Mouse (Mus musculus) gastrocnemius, postnatal 4 days (tissue): Measurements from ENCODE around the gene Slx1b. TPM values are rescaled to one million over a fixed set of nuclear protein-coding genes. Genes with fewer than 3 reads are reported as not detected.
A peak's percentile ranks its signal among the peaks of the same experiment; 100 is the strongest.

Experiments
- DNase-seq, 2 experiments: peaks; one replicate each; pipeline ENCODE4 v3.0.0; 2021 to 2022; ENCODE audit warnings: low spot score in 2 of 2, mixed read lengths in 2 of 2
- total RNA-seq, 2 experiments: library from RNA; stranded (reverse); gene quantifications; 2 replicates each; pipeline ENCODE4 v1.2.3; 2021

The Slx1b gene
- total RNA-seq, 2 experiments from 2014 or later, result 7.0 to 7.4 TPM

GRCm38 (mm10) chr7:126676631-126677220 is 18.9 kb downstream of the Slx1b start:
- no peak for DNase-seq

- DNase-seq, result no peak
Measured at GRCm38 (mm10) chr7:126676207-126676606, 19.4 kb downstream of the Slx1b start, which contains the start of gene Sult1a1. TSS of gene Sult1a1 (minus strand) at chr7:126676432.

GRCm38 (mm10) chr7:126675104-126675503 is 20.5 kb downstream of the Slx1b start:
- no peak for DNase-seq

- DNase-seq, result no peak
Measured at GRCm38 (mm10) chr7:126672111-126672510, 23.5 kb downstream of the Slx1b start.

- no peak for DNase-seq
Measured at GRCm38 (mm10) chr7:126670152-126670551, 25.4 kb downstream of the Slx1b start.

- DNase-seq, result no peak
Measured at GRCm38 (mm10) chr7:126668452-126668851, 27.1 kb downstream of the Slx1b start.

GRCm38 (mm10) chr7:126667495-126668090 is 28.0 kb downstream of the Slx1b start:
- no peak for DNase-seq

GRCm38 (mm10) chr7:126665269-126665668 is 30.3 kb downstream of the Slx1b start:
- no peak for DNase-seq

- no peak for DNase-seq
Measured at GRCm38 (mm10) chr7:126663646-126664045, 31.9 kb downstream of the Slx1b start.

GRCm38 (mm10) chr7:126659771-126660170 is 35.8 kb downstream of the Slx1b start:
- DNase-seq, result no peak

GRCm38 (mm10) chr7:126657522-126657921 is 38.1 kb downstream of the Slx1b start:
- DNase-seq, result no peak

- DNase-seq, result no peak
Measured at GRCm38 (mm10) chr7:126655695-126656094, 39.9 kb downstream of the Slx1b start.

GRCm38 (mm10) chr7:126653991-126654390 is 41.6 kb downstream of the Slx1b start:
- no peak for DNase-seq

- no peak for DNase-seq
Measured at GRCm38 (mm10) chr7:126650852-126651251, 44.7 kb downstream of the Slx1b start.

- peak; percentile 91 to 94 for DNase-seq
Measured at GRCm38 (mm10) chr7:126649231-126650051, 46.1 kb downstream of the Slx1b start, which contains the start of gene Sgf29. TSS of gene Sgf29 (plus strand) at chr7:126649309.

- DNase-seq, result no peak
Measured at GRCm38 (mm10) chr7:126648486-126648885, 47.1 kb downstream of the Slx1b start.

GRCm38 (mm10) chr7:126645708-126646107 is 49.9 kb downstream of the Slx1b start:
- no peak for DNase-seq

- no peak for DNase-seq
Measured at GRCm38 (mm10) chr7:126644914-126645313, 50.7 kb downstream of the Slx1b start.

GRCm38 (mm10) chr7:126644345-126644744 is 51.2 kb downstream of the Slx1b start:
- DNase-seq, result no peak

- DNase-seq, result peak in 1 of 2 experiments; percentile 22
Measured at GRCm38 (mm10) chr7:126643244-126643617, 52.4 kb downstream of the Slx1b start.

- no peak for DNase-seq
Measured at GRCm38 (mm10) chr7:126642545-126643243, 52.9 kb downstream of the Slx1b start.
